Mouse (Mus musculus): Measurements from ENCODE around the gene Stim2. TPM values are rescaled to one million over a fixed set of nuclear protein-coding genes. Genes with fewer than 3 reads are reported as not detected.

The Stim2 gene
- polyA plus RNA-seq (2012; rRNA removed), result 3.7 and 5.9 TPM in 2 replicates

DNA sequence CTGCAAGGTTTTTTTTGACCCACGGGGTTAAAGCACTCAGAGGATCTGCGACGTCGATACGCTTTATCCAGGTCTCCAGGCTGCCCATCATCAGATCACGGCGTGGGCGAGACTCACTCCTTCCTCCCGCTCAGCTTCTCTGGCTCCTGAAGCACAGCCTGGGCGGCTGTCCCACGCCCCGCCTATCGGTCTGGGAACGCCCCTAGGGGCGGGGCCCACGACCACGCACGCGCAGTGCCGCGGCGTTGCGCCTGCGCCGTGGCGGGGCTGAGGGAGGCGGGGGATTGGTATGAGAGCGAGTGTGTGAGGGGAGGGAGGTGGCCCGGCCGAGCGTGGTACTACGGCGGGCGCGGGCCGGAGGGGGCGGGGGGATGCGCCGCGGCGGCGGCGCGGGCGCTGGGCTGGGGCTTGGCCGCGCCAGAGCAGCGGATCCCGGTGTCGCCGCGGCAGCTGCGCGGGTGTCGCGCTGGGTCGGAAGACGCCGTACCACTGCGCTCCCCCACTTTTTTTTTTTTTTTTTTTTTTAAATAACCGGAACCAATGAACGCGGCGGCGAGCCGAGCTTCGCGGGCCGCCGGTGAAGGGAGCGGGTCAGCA lies at the start of gene Stim2:
Gene Stim2, plus strand, starts transcription at position 354 of the 597 bp plus-strand sequence.
- H3K4me3 ChIP-seq (ENCODE audit: control insufficient read depth, low read depth, low read length), result peak within 1 kb of the TSS; percentile 96
- H3K27ac ChIP-seq (ENCODE audit: control insufficient read depth, insufficient read depth, low read depth, low read length), result peak within 1 kb of the TSS; percentile 84
- H3K36me3 ChIP-seq (ENCODE audit: control insufficient read depth, insufficient read depth, low read length), result no peaks in the 10 kb centered on the region
- no peak for TF ChIP-seq CTCF (IDR thresholded peaks at IDR 0.05; ENCODE audit: control insufficient read depth, insufficient read depth, insufficient replicate concordance, low read depth, low read length)
- TF ChIP-seq POLR2A (IDR thresholded peaks at IDR 0.05; ENCODE audit: control insufficient read depth, low read depth, low read length), result peak; percentile 50
- H3K27me3 ChIP-seq (ENCODE audit: control insufficient read depth, insufficient read depth, low read length), result no peaks in the 10 kb centered on the region
- H3K4me1 ChIP-seq (ENCODE audit: control insufficient read depth, insufficient read depth, low read length), result peaks cover 12% of the 10 kb centered on the region

DNA sequence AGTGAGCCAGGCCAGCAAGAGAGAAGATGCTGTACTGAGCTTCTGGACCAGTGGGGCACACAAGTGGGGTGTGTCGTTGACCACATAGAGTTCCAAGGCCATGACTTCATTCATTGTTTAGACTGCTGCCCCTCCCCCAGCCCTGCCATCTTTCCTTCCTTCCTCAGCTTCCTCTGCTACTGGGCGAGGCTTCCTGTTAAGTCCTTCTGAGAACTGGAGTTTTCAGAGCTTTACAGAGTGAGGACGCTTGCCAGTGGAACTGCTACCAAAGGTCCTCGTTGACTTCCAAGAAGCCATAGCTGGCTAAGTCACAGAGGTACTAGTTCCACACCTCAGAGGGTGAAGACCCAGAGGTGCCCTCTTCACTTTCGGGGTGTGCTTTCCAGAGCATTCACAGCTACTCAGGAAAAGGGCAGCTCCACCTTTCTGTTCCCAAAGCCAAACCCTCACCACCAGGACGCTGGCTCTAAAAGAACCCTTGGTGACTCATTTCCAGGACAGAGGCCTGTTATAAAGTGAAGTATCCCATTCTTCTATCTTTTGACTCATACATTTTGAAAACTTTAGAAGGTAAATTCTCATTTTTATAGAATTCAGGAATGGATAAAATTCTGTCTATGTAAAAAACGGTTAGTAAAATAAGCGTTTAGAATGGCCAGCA lies 49.6 kb upstream of the Stim2 start:
- Histone ChIP-seq H3K4me3 (ENCODE audit: control insufficient read depth, low read depth, low read length) (no peak overlapping the region), H3K27ac (ENCODE audit: control insufficient read depth, insufficient read depth, low read depth, low read length) (no peak overlapping the region; the same call in 1 of the 2 replicates), H3K36me3 (ENCODE audit: control insufficient read depth, insufficient read depth, low read length) (no peaks in the 10 kb centered on the region), H3K4me1 (ENCODE audit: control insufficient read depth, insufficient read depth, low read length) (peaks cover 5% of the 10 kb centered on the region), H3K27me3 (ENCODE audit: control insufficient read depth, insufficient read depth, low read length) (no peaks in the 10 kb centered on the region)
- TF ChIP-seq CTCF (IDR thresholded peaks at IDR 0.05; ENCODE audit: control insufficient read depth, insufficient read depth, insufficient replicate concordance, low read depth, low read length), result no peak
- no peak for TF ChIP-seq POLR2A (IDR thresholded peaks at IDR 0.05; ENCODE audit: control insufficient read depth, low read depth, low read length)

DNA sequence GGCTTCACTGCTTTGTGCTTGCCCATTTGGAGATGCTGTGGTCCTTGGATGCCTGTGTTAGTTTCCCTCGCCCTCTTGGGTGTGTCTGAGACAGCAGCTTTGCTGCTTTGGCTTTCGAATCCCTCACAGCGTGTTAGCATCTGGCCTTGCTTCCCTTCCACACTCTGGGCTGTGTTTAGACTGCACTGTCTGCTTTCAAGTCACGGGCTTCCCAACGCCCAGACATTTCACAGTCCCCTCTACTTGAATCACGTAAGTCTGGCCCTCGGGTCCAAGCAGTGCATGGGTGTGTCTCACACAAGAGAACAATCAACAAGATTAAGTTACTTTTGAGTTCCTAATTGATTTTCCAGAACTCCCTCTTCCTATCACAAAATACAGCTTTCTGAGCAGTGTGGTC lies 48.1 kb upstream of the Stim2 start:
- peaks cover 5% of the 10 kb centered on the region for H3K4me1 ChIP-seq (ENCODE audit: control insufficient read depth, insufficient read depth, low read length)
- H3K4me3 ChIP-seq (ENCODE audit: control insufficient read depth, low read depth, low read length), result no peak overlapping the region
- H3K27ac ChIP-seq (ENCODE audit: control insufficient read depth, insufficient read depth, low read depth, low read length), result no peak overlapping the region
- no peaks in the 10 kb centered on the region for H3K36me3 ChIP-seq (ENCODE audit: control insufficient read depth, insufficient read depth, low read length)
- H3K27me3 ChIP-seq (ENCODE audit: control insufficient read depth, insufficient read depth, low read length), result no peaks in the 10 kb centered on the region
- TF ChIP-seq CTCF (IDR thresholded peaks at IDR 0.05; ENCODE audit: control insufficient read depth, insufficient read depth, insufficient replicate concordance, low read depth, low read length) (no peak), POLR2A (IDR thresholded peaks at IDR 0.05; ENCODE audit: control insufficient read depth, low read depth, low read length) (no peak)

DNA sequence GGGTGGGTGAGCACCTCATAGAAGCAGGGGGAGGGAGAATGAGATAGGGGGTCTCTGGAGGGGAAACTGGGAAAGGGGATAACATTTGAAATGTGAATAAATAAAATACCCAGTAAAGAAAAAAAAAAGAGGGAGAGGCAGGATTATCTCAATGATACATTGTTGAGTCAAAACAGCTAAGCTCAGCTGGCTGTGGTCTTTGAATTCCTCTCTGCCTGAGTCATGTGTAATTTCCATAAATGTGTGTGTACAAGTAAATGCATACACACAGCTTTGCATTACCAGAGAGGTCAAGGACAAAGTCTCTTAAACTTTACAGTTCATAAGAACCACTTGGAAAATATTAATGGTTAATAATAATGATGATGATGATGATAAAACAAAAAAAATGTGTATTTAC lies 45.1 kb upstream of the Stim2 start:
- TF ChIP-seq CTCF (IDR thresholded peaks at IDR 0.05; ENCODE audit: control insufficient read depth, insufficient read depth, insufficient replicate concordance, low read depth, low read length), result no peak
- no peak for TF ChIP-seq POLR2A (IDR thresholded peaks at IDR 0.05; ENCODE audit: control insufficient read depth, low read depth, low read length)
- Histone ChIP-seq H3K4me1 (ENCODE audit: control insufficient read depth, insufficient read depth, low read length) (peaks cover 5% of the 10 kb centered on the region), H3K27ac (ENCODE audit: control insufficient read depth, insufficient read depth, low read depth, low read length) (no peak overlapping the region), H3K36me3 (ENCODE audit: control insufficient read depth, insufficient read depth, low read length) (no peaks in the 10 kb centered on the region), H3K4me3 (ENCODE audit: control insufficient read depth, low read depth, low read length) (no peak overlapping the region), H3K27me3 (ENCODE audit: control insufficient read depth, insufficient read depth, low read length) (no peaks in the 10 kb centered on the region)

DNA sequence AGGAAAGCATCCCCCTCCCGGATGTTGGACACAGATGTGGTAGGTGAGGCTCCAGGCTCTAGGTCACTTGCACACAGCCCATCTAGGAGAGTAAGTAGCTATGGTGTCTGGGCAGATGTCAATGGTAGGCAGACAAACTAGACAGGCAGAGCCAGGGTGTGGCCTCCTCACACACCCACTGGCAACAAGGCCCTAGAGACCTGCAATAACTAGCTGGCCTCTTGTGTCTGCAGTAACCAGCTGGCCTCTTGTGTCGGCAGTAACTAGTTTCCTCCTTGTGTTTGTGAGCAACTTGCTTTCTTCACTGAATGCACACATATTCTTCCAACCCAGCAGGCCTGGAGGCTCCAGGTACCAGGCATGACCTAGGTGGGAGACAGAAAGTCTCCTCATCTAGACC lies 44.5 kb upstream of the Stim2 start:
- Histone ChIP-seq H3K27ac (ENCODE audit: control insufficient read depth, insufficient read depth, low read depth, low read length) (no peak overlapping the region), H3K27me3 (ENCODE audit: control insufficient read depth, insufficient read depth, low read length) (no peaks in the 10 kb centered on the region), H3K4me3 (ENCODE audit: control insufficient read depth, low read depth, low read length) (no peak overlapping the region), H3K4me1 (ENCODE audit: control insufficient read depth, insufficient read depth, low read length) (peaks cover under 1% of the 10 kb centered on the region), H3K36me3 (ENCODE audit: control insufficient read depth, insufficient read depth, low read length) (no peaks in the 10 kb centered on the region)
- TF ChIP-seq CTCF (IDR thresholded peaks at IDR 0.05; ENCODE audit: control insufficient read depth, insufficient read depth, insufficient replicate concordance, low read depth, low read length), result no peak
- no peak for TF ChIP-seq POLR2A (IDR thresholded peaks at IDR 0.05; ENCODE audit: control insufficient read depth, low read depth, low read length)

DNA sequence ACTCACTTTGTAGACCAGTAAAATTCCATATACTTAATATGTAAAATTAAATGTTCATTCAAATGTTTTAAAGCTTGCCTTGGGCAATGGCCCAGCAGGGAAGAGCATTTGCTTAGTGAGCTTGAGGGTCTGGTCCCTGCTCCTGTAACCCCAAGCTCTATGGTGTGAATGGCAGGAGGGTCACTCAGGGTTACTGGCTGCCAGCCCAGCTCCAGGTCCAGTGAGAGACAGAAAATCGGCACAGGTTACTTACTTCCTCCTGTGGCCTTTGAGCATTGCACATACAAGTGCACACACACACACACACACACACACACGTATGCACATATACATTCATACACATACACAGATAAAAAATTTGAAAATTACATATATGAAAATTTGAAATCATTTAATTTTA lies 42.3 kb upstream of the Stim2 start:
- TF ChIP-seq POLR2A (IDR thresholded peaks at IDR 0.05; ENCODE audit: control insufficient read depth, low read depth, low read length) (no peak), CTCF (IDR thresholded peaks at IDR 0.05; ENCODE audit: control insufficient read depth, insufficient read depth, insufficient replicate concordance, low read depth, low read length) (no peak)
- H3K27me3 ChIP-seq (ENCODE audit: control insufficient read depth, insufficient read depth, low read length), result no peaks in the 10 kb centered on the region
- no peak overlapping the region for H3K4me3 ChIP-seq (ENCODE audit: control insufficient read depth, low read depth, low read length)
- H3K4me1 ChIP-seq (ENCODE audit: control insufficient read depth, insufficient read depth, low read length), result no peaks in the 10 kb centered on the region
- no peak overlapping the region for H3K27ac ChIP-seq (ENCODE audit: control insufficient read depth, insufficient read depth, low read depth, low read length)
- no peaks in the 10 kb centered on the region for H3K36me3 ChIP-seq (ENCODE audit: control insufficient read depth, insufficient read depth, low read length)

DNA sequence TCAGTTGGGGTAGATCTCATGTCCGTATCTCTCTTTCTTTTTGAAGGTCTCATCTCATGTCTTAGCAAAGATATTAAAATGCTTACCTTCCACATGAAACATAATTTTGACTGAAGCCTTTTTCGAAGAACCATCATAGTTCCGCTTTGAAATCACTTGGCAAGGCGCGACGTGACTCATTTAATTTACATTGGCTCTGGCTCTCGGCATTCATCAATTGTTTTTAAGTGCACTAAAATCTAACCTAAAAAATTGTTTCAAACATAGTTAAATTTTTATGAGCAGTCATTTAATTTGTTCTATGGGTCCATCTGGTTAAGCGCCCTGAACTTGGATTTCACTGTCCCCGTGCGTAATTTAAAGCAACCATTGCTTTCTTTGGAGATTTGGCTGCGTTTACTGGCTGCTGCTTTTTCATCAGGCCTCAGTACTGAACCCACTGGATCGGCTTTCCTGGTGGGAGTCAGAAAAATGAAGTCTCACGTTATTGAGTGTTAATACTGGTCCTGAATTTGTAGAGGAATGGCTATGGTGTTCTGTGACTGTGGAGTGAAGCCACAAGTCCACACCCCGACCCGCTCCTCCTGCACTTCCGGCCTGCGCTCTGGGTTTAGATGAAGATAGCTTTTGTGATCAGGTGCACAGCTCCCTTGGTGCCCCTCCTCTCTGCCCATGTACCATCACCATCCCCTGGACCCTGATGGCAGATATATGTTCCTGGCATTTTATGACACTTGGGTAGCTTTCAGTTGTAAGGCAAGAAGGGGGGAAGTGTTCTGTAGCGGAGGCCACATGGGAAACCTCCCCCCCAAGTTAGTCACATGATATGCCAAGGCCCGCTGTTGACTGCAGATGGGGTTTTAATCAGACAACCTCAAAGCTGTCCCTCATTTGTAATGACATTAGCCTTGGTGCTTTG lies 41.6 kb upstream of the Stim2 start:
- H3K27me3 ChIP-seq (ENCODE audit: control insufficient read depth, insufficient read depth, low read length), result no peaks in the 10 kb centered on the region
- no peaks in the 10 kb centered on the region for H3K36me3 ChIP-seq (ENCODE audit: control insufficient read depth, insufficient read depth, low read length)
- no peak for TF ChIP-seq POLR2A (IDR thresholded peaks at IDR 0.05; ENCODE audit: control insufficient read depth, low read depth, low read length)
- no peak for TF ChIP-seq CTCF (IDR thresholded peaks at IDR 0.05; ENCODE audit: control insufficient read depth, insufficient read depth, insufficient replicate concordance, low read depth, low read length)
- no peak overlapping the region for H3K27ac ChIP-seq (ENCODE audit: control insufficient read depth, insufficient read depth, low read depth, low read length)
- no peak overlapping the region; the same call in 1 of the 2 replicates for H3K4me3 ChIP-seq (ENCODE audit: control insufficient read depth, low read depth, low read length)
- H3K4me1 ChIP-seq (ENCODE audit: control insufficient read depth, insufficient read depth, low read length), result no peaks in the 10 kb centered on the region

Measured in testis, adult 2 months (tissue).